Mouse (Mus musculus) urinary bladder, postnatal 4 days (tissue): Measurements from ENCODE around the gene Olfr638.
"Not testable (repeated sequence)": the region's sequence is repeated elsewhere in the genome, so short reads cannot be mapped to it uniquely, and the experiment has no call there.

Experiments used
- DNase-seq, 2 experiments: peaks; one replicate each; pipeline ENCODE4 v3.0.0; 2021 to 2022; ENCODE audit warnings: low spot score in 2 of 2

Gene Olfr638

DNA sequence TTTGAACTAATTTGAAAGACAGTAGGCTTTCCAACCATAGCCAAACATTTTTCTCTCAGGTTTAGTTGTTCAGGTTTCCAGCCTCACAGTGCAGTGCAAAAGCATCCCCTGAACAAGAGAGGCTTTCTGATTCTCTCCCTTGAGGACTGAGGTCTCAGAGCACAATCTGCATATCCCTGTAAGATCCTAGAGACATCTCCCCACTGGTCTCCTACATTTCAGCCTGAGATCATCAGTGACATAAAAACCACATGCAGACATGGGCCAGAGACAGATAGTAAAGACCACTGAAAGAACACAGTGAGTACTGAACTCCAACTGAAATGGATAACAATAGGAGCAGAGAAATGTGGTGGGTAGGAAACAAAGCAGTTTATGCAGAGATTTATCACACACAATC lies at the start of gene Olfr638:
Gene Olfr638 (plus strand): TSS at position 301 of the 400 bp plus-strand sequence.
- no peak for DNase-seq

DNA sequence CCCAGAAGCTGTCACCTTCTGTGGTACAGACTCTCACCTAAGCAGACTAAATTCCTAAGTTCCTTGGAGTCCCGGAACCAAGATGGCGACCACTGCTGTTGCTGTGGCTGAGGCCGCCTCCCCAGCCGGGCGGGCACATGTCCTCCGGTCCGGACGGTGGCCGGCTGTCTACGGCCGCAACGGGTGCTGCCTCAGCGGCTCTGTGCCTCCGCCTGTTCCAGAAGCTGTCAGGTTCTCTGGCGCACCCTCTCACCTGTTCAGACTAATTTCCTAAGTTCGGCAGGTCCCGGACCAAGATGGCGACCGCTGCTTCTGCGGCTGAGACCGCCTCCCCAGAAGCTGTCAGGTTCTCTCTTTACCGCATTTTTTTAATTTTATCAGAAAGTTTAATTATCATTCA lies 31.7 kb upstream of the Olfr638 start:
- not testable (repeated sequence) for DNase-seq

DNA sequence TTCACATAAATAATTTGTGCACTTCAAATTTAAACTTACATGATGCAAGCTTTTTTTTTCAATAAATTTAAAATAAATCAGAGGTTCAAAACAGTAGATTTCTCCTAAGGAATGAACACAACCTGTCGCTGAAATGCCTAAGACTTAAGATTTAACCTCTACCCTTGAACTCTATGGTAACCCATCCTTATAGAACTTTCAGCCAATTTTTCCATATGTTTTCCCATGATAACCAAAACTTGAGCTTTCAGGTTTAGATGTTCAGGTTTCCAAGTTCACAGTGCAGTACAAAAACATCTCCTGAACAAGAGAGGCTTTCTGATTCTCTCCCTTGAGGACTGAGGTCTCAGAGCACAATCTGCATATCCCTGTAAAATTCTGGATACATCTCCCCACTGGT lies 27.7 kb upstream of the Olfr638 start, which contains the start of gene Olfr635:
Gene Olfr635 (plus strand): TSS at position 301 of the 400 bp plus-strand sequence.
- no peak for DNase-seq

DNA sequence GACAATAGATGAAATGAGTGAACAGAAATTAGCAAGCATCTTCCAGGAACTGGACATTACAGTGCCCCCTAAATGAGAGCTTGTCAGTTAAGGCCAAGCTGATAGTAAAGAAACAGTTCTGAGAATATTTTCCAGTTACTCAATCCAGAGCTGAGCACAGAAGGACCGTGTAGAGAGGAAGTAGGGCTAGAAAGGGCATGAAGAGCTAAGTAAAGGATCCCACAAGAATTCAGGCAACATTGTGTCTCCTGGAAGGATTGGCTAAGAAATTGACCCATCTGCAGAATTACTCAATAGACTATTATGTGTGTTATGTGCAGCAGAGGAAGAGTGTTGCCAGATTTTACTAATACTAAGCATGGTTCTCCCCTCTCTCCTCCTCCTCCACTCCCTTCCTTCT lies 26.8 kb upstream of the Olfr638 start:
- DNase-seq: no peak

DNA sequence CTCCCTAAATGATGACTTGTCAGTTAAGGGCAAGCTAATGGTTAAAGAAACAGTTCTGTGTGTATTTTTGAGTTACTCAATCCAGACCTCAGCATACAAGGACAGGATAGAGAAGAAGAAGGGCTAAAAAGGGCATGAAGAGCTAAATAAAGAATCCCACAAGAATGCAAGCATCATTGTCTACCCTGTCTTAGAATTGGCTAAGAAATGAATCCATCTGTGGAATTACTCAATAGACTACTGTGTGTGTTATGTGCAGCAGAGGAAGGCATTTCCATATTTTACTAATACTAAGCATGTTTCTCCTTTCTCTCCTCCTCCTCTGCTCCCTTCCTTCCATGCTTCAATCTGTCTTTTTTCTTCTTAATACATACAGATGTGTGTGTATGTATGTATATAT lies 578 bp downstream of the Olfr638 start:
- no peak for DNase-seq

DNA sequence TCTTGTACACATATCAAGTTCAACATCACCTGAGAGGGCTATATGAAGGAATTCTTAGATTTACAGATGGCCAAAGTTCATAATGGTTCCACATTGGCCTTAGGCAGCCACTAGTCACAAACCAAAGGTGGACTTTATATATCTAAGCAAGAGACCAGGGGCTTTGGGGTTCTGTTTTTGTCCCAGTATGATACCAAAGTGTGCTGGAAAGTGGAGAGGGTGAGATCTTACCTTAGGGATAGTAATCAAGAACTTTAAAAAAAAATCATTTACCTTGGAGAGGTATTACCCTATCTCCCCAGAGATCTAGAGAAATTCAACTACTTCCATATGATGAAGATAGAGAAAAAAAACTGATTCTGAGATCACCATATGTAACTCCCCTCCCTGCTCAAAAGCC lies 18.7 kb downstream of the Olfr638 start, which contains the start of gene Olfr639:
Gene Olfr639 (minus strand): TSS at position 101 of the 400 bp plus-strand sequence.
- DNase-seq: no peak

DNA sequence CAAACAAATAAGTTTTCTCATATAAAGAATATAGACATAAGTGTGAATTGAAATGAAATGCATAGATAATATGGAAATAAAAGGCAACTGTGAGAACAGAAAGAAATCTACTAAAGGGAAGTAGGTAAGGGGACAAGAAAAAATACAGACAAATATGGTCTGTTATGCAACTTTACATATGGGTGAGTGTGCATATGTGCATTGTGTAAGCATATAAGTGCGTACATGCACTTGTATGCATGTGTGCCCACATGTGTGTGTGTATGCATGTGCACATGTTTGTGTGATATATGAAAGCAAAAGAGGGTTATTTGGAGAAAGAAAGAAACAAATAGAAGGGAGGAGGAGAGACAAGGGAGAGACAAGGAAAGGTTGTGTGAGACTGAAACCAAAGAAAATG lies 20.4 kb downstream of the Olfr638 start:
- no peak for DNase-seq

DNA sequence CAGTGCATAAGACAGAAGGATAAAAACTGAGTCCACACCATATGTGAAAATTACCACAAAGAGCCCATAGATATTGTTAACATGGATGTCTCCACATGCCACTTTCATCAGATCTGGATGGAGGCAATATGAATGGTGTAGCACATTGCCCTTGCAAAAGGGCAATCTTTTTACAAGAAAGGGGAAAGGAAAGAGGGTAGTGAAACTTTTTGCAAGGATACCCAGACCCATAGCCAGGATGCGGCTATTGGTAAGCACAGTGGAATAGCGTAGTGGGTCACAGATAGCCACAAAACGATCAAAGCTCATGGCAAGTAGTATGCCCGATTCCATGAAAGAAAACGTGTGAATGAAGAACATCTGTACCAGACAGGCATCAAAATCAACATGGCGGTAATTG lies 23.1 kb downstream of the Olfr638 start:
- no peak for DNase-seq

DNA sequence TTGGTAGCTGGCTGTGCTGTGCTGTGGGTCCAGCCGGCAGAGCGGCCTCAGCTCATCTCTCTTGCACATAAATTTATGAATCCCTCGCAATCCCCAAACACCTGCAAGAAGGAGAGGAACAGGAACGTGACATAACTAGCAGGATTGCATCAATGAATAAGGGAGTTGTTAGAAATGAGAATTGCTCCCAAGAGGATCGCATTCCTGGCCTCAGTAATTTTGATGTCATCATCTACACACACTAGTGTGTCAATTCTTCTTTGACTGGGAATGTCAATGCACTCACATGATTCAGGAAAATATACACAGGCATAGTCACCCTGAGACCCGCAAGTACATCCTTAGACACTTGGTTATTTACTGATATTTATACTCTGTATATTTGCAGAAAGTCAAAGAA lies 26.9 kb downstream of the Olfr638 start, which contains the start of gene Olfr640:
Gene Olfr640 (minus strand): TSS at position 101 of the 400 bp plus-strand sequence.
- no peak for DNase-seq

DNA sequence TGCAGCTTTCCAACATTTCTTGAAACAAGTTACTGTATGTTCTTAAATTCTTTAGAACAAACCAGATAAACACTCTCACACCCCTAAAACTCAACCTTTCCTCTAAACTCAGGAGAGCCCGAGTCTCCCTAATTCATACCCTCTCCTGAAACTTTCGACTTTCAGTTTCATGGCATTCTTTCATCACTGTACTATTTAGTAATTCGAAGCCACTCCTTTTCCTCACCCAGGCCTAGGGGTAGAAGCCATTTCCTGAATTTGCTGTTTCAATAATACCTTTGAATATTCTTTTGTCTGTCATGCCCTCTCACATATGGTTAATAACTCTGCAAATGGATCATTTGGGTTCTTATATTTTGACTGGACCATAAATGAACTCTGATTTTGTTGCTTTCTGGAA lies 28.4 kb downstream of the Olfr638 start:
- no peak for DNase-seq

DNA sequence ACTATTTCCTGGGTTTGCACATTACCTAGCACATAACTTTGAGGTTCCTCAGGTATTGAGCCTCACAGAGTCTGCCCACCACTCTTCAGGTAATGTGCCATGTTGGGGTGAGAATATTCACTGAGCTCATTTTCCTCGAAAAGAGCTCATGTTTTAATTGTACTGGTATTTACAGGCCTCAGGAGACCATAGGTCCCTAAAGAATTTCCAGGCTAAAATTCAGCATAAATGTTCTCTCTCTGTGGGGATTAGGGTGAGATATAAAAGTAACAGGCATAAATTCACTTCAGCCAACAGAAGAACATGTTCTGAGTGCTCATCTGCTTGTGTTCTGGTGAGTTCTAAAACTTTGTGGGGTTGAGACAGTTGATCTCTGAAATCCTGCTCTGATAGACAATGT lies 36.6 kb downstream of the Olfr638 start, which contains the start of gene Olfr641:
Gene Olfr641 (plus strand): TSS at position 301 of the 400 bp plus-strand sequence.
- DNase-seq: no peak

DNA sequence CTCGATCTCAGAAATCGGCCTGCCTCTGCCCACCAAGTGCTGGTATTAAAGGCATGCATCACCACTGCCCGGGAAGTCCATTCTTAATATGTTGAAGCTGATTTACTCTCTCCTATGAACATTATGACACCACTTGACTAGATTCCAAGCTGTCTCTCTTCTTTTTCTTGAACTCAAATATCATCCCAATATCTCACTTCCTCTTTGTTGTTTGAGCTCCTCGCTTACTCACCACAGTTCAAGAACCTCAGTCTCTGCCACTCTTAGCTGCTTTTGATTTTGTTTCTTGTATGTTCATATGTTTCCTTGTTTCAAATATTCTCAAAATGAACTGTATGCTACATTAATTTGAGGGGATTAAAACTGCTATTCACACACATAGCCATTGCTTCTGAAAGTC lies 52.2 kb downstream of the Olfr638 start:
- DNase-seq: no peak

DNA sequence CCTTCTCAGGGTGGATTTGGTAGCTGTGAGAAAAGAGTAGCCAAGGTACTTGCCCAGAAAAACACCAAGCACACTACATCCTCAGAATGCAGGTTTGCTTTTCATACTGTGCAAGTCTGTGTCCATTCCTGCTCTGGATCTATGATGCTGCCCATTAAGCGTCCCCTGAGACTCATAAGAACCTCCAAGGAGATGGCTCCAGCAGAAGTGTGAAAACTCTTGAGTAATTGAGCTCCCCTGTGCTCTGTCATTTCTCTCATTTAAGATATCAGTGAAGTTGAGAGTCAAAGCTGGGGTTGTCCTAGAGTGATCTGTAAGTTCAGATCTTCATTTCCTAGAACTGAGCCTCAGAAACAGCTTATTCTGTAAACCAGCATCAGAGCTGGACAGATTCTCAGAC lies 54.0 kb downstream of the Olfr638 start, which contains the start of gene Olfr642:
Gene Olfr642 (minus strand): TSS at position 101 of the 400 bp plus-strand sequence.
- no peak for DNase-seq
